Mouse (Mus musculus): ENCODE data around the gene Sned1. TPM values are rescaled to one million over a fixed set of nuclear protein-coding genes. Genes with fewer than 3 reads are reported as not detected.
"Not testable (repeated sequence)": the region's sequence is repeated elsewhere in the genome, so short reads cannot be mapped to it uniquely, and the experiment has no call there.

Gene Sned1
- polyA plus RNA-seq, 1 experiment from 2014 or later: 17.9 TPM

DNA sequence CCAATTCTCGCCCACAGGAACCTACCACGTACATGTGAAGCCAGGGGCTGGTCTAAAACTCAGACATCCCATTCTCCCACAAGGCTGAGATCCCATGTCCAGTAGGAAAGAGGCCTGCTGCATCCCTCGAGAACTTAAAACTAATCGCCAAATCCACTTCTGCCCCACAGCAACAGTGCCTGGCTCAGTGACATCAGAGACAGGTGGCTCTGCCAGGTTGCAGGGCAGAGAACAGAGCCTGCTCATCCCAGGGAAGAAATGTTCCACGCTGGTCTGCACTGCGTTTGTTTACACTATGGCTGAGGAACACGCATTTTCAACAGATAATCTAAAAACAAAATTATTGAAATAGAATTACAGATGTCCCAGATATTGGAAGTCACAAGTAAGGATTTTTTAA is 41.4 kb downstream of the Sned1 start:
- WGBS: 77% methylated on average over 7 of the region's 7 CpGs

DNA sequence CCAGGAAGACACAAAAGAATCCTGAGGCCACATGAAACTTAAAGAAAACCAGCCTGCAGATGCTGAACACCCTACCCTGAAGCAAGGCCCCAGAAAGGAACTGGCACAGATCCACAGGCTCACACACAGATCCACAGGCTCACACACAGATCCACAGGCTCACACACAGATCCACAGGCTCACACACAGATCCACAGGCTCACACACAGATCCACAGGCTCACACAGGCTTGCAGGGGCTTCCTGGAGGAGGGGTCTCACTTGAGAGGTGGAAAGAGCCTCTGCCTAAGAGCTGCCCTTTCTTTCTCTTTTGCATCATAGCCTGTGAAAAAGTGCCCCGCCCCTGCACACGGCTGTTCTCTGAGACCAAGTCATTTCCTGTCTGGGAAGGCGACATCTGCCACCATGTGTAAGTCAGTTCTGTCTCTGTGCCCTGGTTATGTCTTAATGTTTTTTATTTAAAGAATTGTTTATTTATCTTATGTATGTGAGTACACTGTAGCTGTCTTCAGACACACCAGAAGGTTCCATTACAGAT is 54.1 kb downstream of the Sned1 start:
- peaks cover 22% of the 10 kb centered on the region; the same call in 1 of the 2 replicates for H3K36me3 ChIP-seq (ENCODE audit: control insufficient read depth, insufficient read depth, low read length)
- H3K4me1 ChIP-seq (ENCODE audit: control insufficient read depth, insufficient read depth, low read length): no peaks in the 10 kb centered on the region

More for the DNA sequence above, 41.4 kb downstream of the Sned1 start:
- ATAC-seq (ENCODE audit: low FRiP score, low TSS enrichment): no peak
- H3K27me3 ChIP-seq (ENCODE audit: control insufficient read depth, insufficient read depth, low read length): no peaks in the 10 kb centered on the region
- no peak overlapping the region for H3K4me2 ChIP-seq (replicated peaks; ENCODE audit: low read depth, low read length)
- no peaks in the 10 kb centered on the region for H3K4me1 ChIP-seq (ENCODE audit: control insufficient read depth, insufficient read depth, low read length)
- H3K27ac ChIP-seq (ENCODE audit: low read depth, low read length): no peak overlapping the region
- no peak overlapping the region for H3K9ac ChIP-seq (ENCODE audit: low read depth, low read length)
- H3K9me3 ChIP-seq (ENCODE audit: control insufficient read depth, low read length): no peaks in the 10 kb centered on the region
- H3K4me3 ChIP-seq (ENCODE audit: low read length): no peak overlapping the region
- peaks cover 4% of the 10 kb centered on the region; the same call in 1 of the 2 replicates for H3K36me3 ChIP-seq (ENCODE audit: control insufficient read depth, insufficient read depth, low read length)

DNA sequence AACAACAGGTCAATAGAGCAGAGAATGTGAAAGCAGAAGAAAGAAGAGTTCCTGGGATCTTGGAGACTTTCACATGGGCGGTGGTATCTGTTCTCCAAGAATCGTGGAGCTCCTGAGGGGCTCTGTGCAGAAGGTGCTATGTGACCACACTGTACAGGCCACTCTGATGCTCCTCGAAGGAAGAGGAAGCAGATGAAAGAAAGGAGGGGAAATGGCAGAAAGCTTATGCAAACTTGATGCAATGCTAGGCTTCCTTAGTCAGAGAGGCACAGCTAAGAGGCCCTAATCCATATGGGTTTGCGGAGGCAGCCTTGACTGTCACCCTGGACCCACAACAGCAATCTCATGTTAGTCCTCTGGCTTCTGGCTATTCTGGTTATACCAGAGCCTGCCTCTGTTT is 55.3 kb downstream of the Sned1 start:
- H3K4me1 ChIP-seq (ENCODE audit: control insufficient read depth, insufficient read depth, low read length): no peaks in the 10 kb centered on the region
- H3K27me3 ChIP-seq (ENCODE audit: control insufficient read depth, insufficient read depth, low read length): no peaks in the 10 kb centered on the region
- H3K27ac ChIP-seq (ENCODE audit: low read depth, low read length): no peak overlapping the region
- H3K4me3 ChIP-seq (ENCODE audit: low read length): no peak overlapping the region
- 84% methylated on average over 4 of the region's 4 CpGs for whole genome bisulfite sequencing
- H3K9ac ChIP-seq (ENCODE audit: low read depth, low read length): no peak overlapping the region
- H3K36me3 ChIP-seq (ENCODE audit: control insufficient read depth, insufficient read depth, low read length): peaks cover 22% of the 10 kb centered on the region
- no peaks in the 10 kb centered on the region for H3K9me3 ChIP-seq (ENCODE audit: control insufficient read depth, low read length)
- no peak for ATAC-seq (ENCODE audit: low FRiP score, low TSS enrichment)
- H3K4me2 ChIP-seq (replicated peaks; ENCODE audit: low read depth, low read length): no peak overlapping the region

More for the DNA sequence above, 54.1 kb downstream of the Sned1 start:
- H3K9me3 ChIP-seq (ENCODE audit: control insufficient read depth, low read length): no peaks in the 10 kb centered on the region
- H3K9ac ChIP-seq (ENCODE audit: low read depth, low read length): no peak overlapping the region
- no peak for ATAC-seq (ENCODE audit: low FRiP score, low TSS enrichment)
- no peak overlapping the region for H3K4me3 ChIP-seq (ENCODE audit: low read length)
- no peak overlapping the region for H3K4me2 ChIP-seq (replicated peaks; ENCODE audit: low read depth, low read length)
- WGBS: 46% methylated on average over 3 of the region's 3 CpGs
- H3K27me3 ChIP-seq (ENCODE audit: control insufficient read depth, insufficient read depth, low read length): no peaks in the 10 kb centered on the region
- no peak overlapping the region for H3K27ac ChIP-seq (ENCODE audit: low read depth, low read length)

DNA sequence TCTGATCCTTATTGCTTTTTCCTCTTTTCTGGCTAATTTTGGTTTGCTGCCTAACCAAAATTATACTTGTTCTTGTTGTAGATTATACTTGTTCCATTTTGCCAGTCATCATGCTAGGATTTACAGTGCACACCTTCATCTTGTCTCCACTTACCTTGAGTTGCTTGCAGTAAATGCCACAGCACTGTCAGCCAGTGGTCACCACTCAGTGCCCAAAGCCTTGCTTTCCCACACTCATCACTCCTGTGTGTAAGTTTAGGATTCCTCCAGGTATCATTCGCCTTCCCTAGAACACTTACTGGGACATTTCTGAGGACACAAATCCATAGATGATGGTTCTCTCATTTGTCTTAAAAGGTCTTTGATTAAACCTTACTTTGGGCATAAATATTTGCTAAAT is 56.0 kb downstream of the Sned1 start:
- H3K4me2 ChIP-seq (replicated peaks; ENCODE audit: low read depth, low read length): no peak overlapping the region
- H3K9ac ChIP-seq (ENCODE audit: low read depth, low read length): no peak overlapping the region
- no peaks in the 10 kb centered on the region for H3K4me1 ChIP-seq (ENCODE audit: control insufficient read depth, insufficient read depth, low read length)
- no peak for ATAC-seq (ENCODE audit: low FRiP score, low TSS enrichment)
- H3K27me3 ChIP-seq (ENCODE audit: control insufficient read depth, insufficient read depth, low read length): no peaks in the 10 kb centered on the region
- H3K36me3 ChIP-seq (ENCODE audit: control insufficient read depth, insufficient read depth, low read length): peaks cover 25% of the 10 kb centered on the region
- H3K27ac ChIP-seq (ENCODE audit: low read depth, low read length): no peak overlapping the region
- WGBS: 85% methylated on average over 1 of the region's 1 CpGs
- H3K9me3 ChIP-seq (ENCODE audit: control insufficient read depth, low read length): no peaks in the 10 kb centered on the region
- H3K4me3 ChIP-seq (ENCODE audit: low read length): no peak overlapping the region

DNA sequence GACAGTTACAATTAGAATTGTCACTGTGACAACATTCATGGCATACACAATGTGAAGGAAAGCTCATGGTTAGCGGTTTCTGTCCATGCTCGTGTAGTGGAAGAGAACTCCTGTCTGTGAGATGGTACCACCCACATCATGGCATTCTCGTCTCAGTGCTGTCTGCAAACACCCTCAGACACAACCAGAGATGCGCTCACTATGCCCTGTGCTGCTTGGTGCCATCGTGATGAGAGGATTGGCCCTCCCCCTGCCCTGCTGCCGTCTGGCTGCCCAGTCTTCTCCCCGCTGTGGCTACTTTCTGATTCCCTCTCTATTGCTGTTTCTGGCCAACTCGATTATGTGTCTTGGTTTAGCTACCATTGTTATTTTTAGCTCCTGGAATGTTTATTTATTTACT is 56.4 kb downstream of the Sned1 start:
- WGBS: 82% methylated on average over 8 of the region's 8 CpGs
- H3K9me3 ChIP-seq (ENCODE audit: control insufficient read depth, low read length): no peaks in the 10 kb centered on the region
- peaks cover 29% of the 10 kb centered on the region for H3K36me3 ChIP-seq (ENCODE audit: control insufficient read depth, insufficient read depth, low read length)
- H3K27me3 ChIP-seq (ENCODE audit: control insufficient read depth, insufficient read depth, low read length): no peaks in the 10 kb centered on the region
- no peak overlapping the region for H3K27ac ChIP-seq (ENCODE audit: low read depth, low read length)
- H3K4me3 ChIP-seq (ENCODE audit: low read length): no peak overlapping the region
- H3K4me2 ChIP-seq (replicated peaks; ENCODE audit: low read depth, low read length): no peak overlapping the region
- H3K9ac ChIP-seq (ENCODE audit: low read depth, low read length): no peak overlapping the region
- ATAC-seq (ENCODE audit: low FRiP score, low TSS enrichment): no peak
- H3K4me1 ChIP-seq (ENCODE audit: control insufficient read depth, insufficient read depth, low read length): no peaks in the 10 kb centered on the region

DNA sequence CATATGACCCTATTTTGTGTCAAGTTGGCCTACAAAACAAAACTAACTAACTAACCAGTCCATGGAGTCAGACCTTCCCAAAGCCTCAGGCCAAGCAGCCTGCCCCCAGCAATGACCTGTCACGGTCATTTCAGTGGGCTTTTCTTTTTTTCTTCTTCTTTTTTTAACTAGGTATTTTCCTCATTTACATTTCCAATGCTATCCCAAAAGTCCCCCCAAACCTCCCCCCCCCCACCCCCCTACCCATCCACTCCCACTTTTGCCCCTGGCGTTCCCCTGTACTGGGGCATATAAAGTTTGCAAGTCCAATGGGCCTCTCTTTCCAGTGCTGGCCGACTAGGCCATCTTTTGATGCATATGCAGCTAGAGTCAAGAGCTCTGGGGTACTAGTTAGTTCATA is 58.9 kb downstream of the Sned1 start:
- not testable (repeated sequence) for ATAC-seq (ENCODE audit: low FRiP score, low TSS enrichment); H3K4me2 ChIP-seq (replicated peaks; ENCODE audit: low read depth, low read length); H3K27me3 ChIP-seq (ENCODE audit: control insufficient read depth, insufficient read depth, low read length); H3K4me3 ChIP-seq (ENCODE audit: low read length); H3K27ac ChIP-seq (ENCODE audit: low read depth, low read length); H3K4me1 ChIP-seq (ENCODE audit: control insufficient read depth, insufficient read depth, low read length); H3K9me3 ChIP-seq (ENCODE audit: control insufficient read depth, low read length); H3K9ac ChIP-seq (ENCODE audit: low read depth, low read length)
- WGBS: 75% methylated on average over 3 of the region's 3 CpGs
- peaks cover 46% of the 10 kb centered on the region for H3K36me3 ChIP-seq (ENCODE audit: control insufficient read depth, insufficient read depth, low read length)

DNA sequence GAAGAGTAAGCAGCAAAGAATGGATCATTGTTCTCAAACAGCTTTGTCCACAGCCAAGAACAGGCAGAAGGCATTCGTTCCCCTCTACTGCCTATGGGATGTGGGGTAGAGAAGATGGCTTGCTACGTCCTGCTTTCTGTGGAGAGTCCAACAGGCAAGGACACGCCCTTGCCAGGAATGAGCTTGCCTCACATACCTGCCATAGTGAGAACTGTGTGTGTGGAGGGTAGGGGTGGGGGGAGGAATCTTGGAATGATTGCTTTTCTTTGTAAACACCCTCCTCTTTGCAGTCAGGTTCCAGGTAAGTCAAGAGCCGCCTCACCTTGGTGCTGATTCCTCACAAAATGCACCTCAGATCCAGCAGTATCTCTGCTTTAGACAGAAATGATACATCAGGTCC is 64.2 kb downstream of the Sned1 start:
- Histone ChIP-seq H3K4me2 (replicated peaks; ENCODE audit: low read depth, low read length) (no peak overlapping the region), H3K4me3 (ENCODE audit: low read length) (no peak overlapping the region), H3K4me1 (ENCODE audit: control insufficient read depth, insufficient read depth, low read length) (no peaks in the 10 kb centered on the region; the same call in 1 of the 2 replicates), H3K36me3 (ENCODE audit: control insufficient read depth, insufficient read depth, low read length) (peaks cover 83% of the 10 kb centered on the region), H3K27ac (ENCODE audit: low read depth, low read length) (no peak overlapping the region), H3K9ac (ENCODE audit: low read depth, low read length) (no peak overlapping the region), H3K9me3 (ENCODE audit: control insufficient read depth, low read length) (no peaks in the 10 kb centered on the region), H3K27me3 (ENCODE audit: control insufficient read depth, insufficient read depth, low read length) (no peaks in the 10 kb centered on the region)
- no peak for ATAC-seq (ENCODE audit: low FRiP score, low TSS enrichment)
- WGBS: 92% methylated on average over 4 of the region's 4 CpGs

DNA sequence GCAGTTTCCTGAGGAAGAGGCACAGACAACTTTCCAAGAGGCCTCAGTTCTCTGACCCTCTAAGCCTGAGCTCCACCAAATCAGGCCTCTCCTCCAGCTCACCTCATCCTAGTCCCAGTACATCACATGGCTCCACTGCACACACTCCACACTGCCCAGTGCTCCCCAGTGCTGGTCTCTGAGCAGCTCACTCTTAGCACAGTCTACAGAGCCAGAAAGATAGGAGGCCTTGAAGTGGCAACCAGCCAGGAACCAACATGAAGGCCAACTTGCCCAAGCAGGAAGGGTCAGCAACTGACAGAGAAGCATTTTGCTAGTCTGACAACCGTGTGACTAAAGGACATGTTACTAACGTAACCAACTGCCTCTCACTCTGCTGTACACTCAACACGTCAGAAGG is 64.9 kb downstream of the Sned1 start:
- H3K9ac ChIP-seq (ENCODE audit: low read depth, low read length): no peak overlapping the region
- H3K27ac ChIP-seq (ENCODE audit: low read depth, low read length): no peak overlapping the region
- 82% methylated on average over 3 of the region's 3 CpGs for WGBS
- ATAC-seq (ENCODE audit: low FRiP score, low TSS enrichment): no peak
- no peak overlapping the region for H3K4me3 ChIP-seq (ENCODE audit: low read length)
- H3K36me3 ChIP-seq (ENCODE audit: control insufficient read depth, insufficient read depth, low read length): peaks cover 81% of the 10 kb centered on the region
- H3K9me3 ChIP-seq (ENCODE audit: control insufficient read depth, low read length): no peaks in the 10 kb centered on the region
- H3K27me3 ChIP-seq (ENCODE audit: control insufficient read depth, insufficient read depth, low read length): no peaks in the 10 kb centered on the region
- H3K4me1 ChIP-seq (ENCODE audit: control insufficient read depth, insufficient read depth, low read length): peaks cover 4% of the 10 kb centered on the region; the same call in 1 of the 2 replicates
- H3K4me2 ChIP-seq (replicated peaks; ENCODE audit: low read depth, low read length): no peak overlapping the region

DNA sequence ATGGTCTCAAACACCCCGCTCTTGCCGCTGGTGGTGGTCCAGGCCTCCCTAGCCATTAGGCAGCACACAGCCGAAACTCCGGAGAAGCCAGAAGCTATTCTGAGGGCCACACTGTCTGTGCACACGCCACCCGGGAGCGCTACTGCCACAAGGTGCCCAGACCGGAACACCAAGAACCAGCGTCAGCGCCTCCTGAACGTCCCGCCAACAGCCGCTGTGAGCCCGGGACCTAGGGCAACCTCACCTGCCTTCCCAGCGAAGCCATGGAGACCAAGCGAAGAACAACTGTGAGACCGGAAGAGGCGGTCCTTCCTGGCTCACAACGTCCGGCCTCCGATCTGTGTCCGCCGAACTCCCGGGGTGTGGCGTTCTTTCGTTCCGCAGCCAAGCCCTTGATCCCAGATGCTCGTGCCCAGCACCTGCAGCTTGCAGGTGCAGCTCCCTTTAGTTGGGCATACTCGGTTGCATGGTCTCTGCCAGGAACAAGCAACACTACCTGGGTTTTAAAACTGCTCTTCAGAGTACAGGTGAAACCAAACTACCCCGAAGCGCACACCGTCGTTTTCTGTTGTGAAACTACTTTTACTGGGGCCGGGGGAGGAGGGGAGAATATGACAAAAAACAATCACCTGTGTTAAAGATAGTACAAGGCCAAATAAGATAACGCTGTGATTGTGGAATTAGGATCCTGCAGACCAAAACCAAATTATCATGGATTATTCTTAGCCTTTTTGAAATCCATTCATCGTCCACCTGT is 70.1 kb downstream of the Sned1 start, which contains the start of gene Mterf4:
Mterf4 (minus strand) TSS at position 335 of the 757 bp plus-strand sequence.
- Histone ChIP-seq H3K4me2 (replicated peaks; ENCODE audit: low read depth, low read length) (peak within 1 kb of the TSS; percentile 77), H3K4me1 (ENCODE audit: control insufficient read depth, insufficient read depth, low read length) (peaks cover 4% of the 10 kb centered on the region; the same call in 1 of the 2 replicates), H3K27ac (ENCODE audit: low read depth, low read length) (no peak within 1 kb of the TSS), H3K9me3 (ENCODE audit: control insufficient read depth, low read length) (no peaks in the 10 kb centered on the region), H3K27me3 (ENCODE audit: control insufficient read depth, insufficient read depth, low read length) (no peaks in the 10 kb centered on the region), H3K4me3 (ENCODE audit: low read length) (peak within 1 kb of the TSS; percentile 95), H3K9ac (ENCODE audit: low read depth, low read length) (peak within 1 kb of the TSS; percentile 84), H3K36me3 (ENCODE audit: control insufficient read depth, insufficient read depth, low read length) (peaks cover 46% of the 10 kb centered on the region)
- ATAC-seq (ENCODE audit: low FRiP score, low TSS enrichment): peak; percentile 92
- 7% methylated on average over 36 of the region's 36 CpGs for WGBS
